Mouse (Mus musculus): ENCODE measurements around the gene Acly.

- TF ChIP-seq POLR2A (IDR thresholded peaks at IDR 0.05; ENCODE audit: extremely low read depth, insufficient read depth, low read length) (no peak), CTCF (IDR thresholded peaks at IDR 0.05; ENCODE audit: extremely low read depth, insufficient read depth, low read length) (no peak)
Observed at GRCm38 (mm10) chr11:100501321-100501720, 26.5 kb downstream of the Acly start.
